Mouse (Mus musculus) liver, embryonic 14.5 days (tissue): ENCODE measurements around the gene Atrnl1.

ENCODE experiments used
- CTCF ChIP-seq: IDR thresholded peaks from 2 replicates; pipeline ENCODE4 v1.5.1; 2016; ENCODE audit warnings: antibody characterized with exemption, low read depth, control low read depth
- EP300 ChIP-seq: IDR thresholded peaks from 2 replicates; pipeline ENCODE4 v1.6.1; 2016; ENCODE audit warnings: antibody characterized with exemption, low read depth

GRCm38 (mm10) chr19:57988559-57989093 lies 377.8 kb downstream of the Atrnl1 start:
- TF ChIP-seq EP300 = no peak
- no peak for TF ChIP-seq CTCF
